Mouse (Mus musculus): ENCODE data around the gene AC161166.1.
A peak's percentile ranks its signal among the peaks of the same experiment; 100 is the strongest.

The AC161166.1 gene

DNA sequence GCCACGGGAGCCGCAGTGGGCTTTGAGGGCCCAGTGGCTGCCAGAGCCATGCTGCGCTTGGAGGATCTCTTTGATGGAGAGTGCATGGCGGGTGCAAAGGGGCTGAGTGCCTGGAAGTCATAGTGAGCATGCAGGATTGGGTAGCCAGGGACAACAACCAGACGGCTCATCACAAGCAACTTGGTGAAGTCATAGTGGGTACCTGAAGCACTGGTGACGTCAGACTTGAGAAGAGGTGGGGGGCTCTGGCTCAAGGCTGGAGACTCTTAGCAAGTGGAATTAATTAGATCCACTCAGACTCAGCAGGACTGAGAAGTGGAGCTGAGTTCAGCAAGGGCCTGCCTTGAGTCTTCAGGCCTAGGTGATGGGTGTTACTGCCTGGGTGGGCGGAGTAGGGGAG lies at the start of gene AC161166.1:
AC161166.1 (minus strand) TSS at position 101 of the 400 bp plus-strand sequence.
- DNase-seq (ENCODE audit: low spot score in 2 of 2): no peak

DNA sequence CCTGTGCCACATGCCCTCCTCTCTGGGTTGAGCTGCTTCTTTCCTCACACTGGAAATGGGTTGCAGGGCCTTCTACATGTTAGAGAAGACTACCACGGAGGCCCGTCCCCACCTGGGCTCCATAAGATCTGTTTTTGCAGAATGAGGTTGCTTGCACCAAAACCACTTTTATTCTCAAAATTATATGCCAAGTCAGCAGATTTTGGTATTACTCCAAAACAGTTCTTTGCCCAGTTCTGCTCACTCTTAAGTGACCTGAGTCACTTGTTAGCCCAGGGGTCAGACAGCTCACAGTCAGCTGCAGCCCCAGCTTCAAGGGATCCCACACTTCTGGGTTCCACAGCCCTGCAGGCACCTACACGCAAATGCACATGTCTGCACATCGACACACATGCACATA lies 49.2 kb upstream of the AC161166.1 start:
- no peak for DNase-seq (ENCODE audit: low spot score in 2 of 2)

DNA sequence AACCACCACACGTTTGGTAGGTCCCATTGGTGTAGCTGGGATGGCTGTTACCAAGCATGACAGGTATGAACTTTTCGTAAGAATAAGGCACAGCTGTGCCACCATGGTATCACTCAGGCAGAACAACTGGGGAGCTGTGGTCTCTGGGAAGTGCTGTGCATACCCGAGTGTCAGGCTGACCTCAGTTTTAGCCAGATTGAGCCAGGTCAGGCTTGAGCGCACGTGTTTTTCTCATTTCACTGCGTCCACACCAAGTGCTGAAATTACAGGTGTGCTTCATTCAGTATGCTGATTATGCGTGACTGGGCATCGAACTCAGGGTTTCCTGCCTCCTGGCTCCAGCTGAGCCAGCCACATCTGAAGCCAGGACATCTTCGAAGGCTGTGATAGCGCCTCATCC lies 43.5 kb upstream of the AC161166.1 start:
- DNase-seq (ENCODE audit: low spot score in 2 of 2): no peak

DNA sequence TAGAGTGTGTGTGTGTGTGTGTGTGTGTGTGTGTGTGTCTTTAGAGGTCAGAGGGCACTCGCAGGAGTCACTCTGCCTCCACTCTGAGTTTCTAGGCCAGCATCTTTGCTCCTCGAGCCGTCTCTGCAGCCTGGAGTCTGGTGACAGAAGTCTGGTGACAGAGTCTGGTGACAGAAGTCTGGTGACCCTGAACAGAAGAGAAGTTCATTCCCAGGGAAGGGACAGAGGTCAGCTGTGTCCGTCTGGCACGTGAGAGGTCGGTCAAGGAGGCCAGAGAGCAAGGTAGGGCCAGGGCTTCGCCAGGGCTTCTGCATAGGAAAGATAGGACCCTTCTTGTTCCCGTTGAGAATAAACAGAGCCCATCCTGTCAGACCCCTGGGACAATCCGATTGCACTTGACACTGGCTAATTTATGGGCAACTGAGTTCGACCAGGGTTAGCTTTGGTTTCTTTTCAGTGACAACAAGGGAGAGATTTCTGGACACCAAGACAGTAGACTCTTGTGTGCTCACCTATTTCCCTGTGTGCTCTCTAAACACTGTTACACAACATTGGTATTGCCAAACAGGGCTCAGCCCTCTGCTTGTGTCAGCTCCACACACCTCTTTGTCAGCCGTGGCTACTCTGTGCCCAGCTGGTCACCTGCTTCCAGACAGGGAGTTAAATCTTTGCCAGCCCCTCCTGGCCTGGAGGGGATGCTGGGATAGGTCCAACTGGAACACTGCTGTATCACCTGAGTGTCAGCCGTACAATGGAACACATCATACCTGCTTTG lies 39.9 kb upstream of the AC161166.1 start:
- DNase-seq (ENCODE audit: low spot score in 2 of 2): no peak

DNA sequence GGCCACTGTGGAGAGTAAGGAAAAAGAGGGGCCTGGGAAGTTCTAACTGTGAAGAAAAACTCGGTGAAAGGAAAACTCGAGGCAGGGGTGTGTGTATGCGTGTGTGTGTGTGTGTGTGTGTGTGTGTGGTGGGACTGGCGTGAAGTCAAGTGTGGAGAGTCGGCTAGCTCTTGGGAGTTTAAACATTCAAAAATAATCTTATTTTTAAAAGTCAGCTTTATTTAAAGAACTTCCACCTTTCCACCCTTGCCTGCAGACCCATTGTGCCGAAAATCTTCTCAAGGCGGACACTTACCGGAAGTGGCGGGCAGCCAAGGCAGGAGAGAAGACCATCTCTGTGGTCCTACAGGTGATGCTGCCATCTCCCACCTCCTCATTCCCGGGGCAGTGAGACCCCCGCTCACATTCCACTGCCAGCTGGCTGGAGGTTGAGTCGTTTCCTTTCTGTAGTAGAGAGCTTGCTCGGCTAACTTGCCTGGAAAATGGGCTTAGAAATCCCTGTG lies 35.3 kb upstream of the AC161166.1 start:
- no peak for DNase-seq (ENCODE audit: low spot score in 2 of 2)

DNA sequence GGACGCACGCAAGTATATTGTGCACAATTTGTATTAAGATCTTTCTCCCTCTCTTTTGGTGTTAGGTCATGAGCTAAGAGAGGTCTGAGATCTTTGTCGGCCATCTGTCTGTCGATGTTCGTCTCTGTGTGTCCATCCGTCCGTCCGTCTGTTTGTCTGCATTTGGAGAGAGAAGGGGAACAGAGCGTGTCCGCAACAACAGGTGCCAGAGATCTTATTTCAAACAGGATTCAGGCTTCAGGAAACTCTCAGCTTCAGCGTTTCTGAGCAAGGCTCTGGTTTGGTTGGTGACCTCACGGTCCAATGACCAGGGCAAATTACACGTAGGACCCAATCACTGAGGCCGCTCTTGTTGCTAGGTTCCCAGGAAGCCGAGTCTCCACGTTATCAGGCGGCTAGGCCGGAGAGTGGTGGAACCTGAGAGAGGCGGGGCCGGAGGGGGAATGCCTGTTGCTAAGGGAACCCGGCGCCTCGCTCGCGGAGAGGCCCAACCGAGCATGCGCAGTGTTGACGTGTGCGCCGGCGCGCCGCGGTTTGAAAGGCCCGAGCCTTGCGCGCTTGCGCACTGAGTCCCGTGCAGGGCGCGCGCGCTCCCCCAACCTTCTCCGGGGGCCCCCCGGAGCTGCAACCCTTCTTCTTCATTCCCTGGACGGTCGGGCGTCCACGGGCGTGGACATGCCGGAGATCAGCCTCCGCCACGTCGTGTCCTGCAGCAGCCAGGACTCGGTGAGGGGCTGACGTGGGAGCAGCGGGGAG lies 34.6 kb upstream of the AC161166.1 start:
- peak; percentile 95 to 98 for DNase-seq (ENCODE audit: low spot score in 2 of 2)

DNA sequence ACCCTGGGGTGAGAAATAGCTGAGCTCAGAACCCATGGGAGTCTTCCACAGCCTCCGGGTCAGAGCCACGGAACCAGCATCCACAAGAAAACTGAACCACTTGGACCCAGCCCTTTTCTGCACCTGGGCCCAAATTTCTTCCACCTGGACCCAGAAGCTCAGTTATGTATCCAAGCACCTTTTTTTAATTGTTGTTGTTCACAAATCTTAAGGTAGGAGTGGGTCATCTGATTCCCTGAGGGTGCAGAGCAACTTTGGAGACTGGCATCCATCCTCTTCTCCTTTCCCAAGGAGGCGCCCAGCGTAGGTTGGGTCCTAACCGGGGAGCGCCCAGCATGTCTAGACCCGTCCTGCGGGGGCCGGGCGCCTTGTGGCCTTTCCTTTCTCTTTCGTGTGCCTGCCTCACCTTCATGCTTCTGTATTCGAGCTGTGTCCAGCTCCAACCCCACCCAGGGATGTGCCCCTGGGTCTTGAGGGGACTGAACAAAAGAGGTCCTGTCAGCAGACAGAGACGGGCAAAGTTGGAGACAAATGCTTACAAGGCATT lies 33.9 kb upstream of the AC161166.1 start, which contains the start of the genes Pinlyp and Xrcc1:
Pinlyp (minus strand) TSS at position 51 of the 547 bp plus-strand sequence.
Xrcc1 (plus strand) TSS at position 222 of the 547 bp plus-strand sequence.
- DNase-seq (ENCODE audit: low spot score in 2 of 2): no peak

DNA sequence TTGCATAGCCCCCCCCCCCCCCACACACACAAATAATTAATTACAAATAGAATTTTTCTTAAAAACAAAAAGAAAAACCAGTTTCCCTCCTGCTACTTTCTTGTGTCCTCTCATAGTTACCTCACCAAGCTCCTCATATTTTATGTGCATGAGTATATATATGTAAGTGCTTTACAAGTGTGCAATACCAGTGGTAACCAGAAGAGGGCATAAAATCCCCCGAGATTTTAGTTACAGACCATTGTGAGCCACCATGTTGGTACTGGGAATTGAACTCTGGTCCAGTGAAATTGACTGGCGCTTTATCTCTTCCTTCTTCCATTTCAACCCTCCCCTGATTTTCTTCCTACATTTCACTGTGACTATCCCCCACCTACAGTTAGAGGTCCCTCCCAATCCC lies 32.3 kb upstream of the AC161166.1 start:
- no peak for DNase-seq (ENCODE audit: low spot score in 2 of 2)

DNA sequence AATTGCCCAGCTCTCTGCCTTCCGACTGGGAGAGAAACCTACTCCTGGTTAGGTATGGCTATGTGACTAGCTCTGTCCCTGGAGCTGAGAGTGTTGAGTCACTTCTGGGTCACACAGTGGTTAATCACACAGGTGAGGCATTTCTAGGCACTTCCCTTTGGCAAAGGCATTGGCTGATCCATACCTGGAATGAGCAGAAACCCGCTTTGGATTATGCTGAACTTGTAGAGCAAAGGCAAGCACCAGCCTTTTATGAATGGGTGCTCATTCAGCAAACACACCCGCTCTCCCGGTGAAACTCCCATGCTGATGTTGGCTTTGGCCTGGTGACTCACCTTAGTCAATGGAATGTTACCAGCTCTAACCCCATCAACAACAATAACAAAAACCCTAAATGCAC lies 27.4 kb upstream of the AC161166.1 start:
- no peak for DNase-seq (ENCODE audit: low spot score in 2 of 2)

DNA sequence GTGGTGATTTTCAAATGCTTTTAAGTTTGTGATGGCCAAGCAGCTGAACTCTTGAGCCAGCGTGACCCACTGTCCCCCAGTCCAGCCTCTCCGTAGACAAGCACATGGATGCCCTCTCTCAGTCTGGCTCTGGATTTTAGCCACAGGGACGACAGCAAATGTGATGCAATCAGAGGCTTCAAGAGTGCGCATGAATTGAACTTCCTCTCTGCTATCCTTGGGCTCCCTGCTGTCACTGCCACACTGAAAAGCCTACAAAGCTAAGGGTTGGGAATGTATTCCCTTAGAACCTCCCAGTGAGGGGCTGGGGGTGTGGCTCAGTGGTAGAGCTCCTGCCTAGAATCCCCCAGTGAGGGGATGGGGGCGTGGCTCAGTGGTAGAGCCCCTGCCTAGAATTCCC lies 26.4 kb upstream of the AC161166.1 start:
- no peak for DNase-seq (ENCODE audit: low spot score in 2 of 2)

DNA sequence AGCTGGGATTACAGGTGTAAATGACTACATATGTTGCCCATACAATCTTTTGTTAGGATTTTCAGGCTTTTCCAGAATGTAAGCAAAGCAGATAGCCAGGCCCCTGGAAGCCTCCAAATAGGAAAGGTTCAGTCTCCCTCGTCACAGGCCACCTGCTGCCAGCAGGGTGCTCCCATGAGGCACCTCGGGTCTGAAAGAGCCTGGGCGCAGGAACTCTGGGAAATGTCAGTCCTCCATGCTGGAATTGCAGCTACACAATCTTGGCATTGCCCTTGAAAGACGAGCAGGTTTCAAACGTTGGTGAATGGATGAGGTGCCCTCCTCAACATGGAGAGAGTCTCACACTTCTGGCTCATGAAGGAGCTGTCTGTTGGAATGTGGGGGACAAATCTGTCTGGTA lies 25.9 kb upstream of the AC161166.1 start:
- no peak for DNase-seq (ENCODE audit: low spot score in 2 of 2)

DNA sequence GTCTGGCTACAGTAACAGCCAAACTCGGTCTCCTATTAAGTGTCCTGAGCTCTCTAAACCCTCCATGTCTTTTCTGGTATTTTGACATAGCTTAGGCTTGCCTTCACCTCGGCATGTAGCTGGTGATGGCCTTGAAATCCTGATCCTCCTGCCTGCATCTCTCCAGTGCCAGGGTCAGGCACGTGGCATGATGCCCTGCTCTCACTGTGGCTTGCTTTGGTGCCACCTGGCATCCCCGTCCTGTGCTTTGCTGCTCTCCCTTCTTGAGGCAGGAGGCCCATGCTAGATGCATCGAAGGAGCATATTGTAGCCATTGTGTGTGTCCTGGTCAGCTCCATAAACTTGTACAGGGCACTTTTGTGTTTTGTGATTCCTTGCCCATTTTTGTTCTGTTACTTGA lies 25.3 kb upstream of the AC161166.1 start:
- DNase-seq (ENCODE audit: low spot score in 2 of 2): no peak

DNA sequence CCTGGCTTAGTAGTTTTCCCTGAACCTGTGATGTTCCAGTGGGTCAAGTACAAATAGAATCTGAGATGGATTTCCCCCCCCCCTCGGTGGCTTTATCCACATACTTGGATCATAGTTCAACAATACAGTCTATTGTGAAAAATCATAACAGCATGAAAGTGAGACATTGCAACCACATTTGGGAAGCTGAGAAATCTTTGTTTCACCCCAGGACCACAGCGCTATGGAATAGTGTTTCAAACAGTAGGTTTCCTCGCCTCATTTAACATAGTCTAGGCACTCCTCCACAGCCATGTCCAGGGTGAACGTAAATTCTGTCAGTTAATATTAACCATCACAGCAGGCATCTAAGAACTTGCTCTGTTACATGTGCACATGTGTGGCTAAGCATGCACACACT lies 24.8 kb upstream of the AC161166.1 start:
- no peak for DNase-seq (ENCODE audit: low spot score in 2 of 2)

DNA sequence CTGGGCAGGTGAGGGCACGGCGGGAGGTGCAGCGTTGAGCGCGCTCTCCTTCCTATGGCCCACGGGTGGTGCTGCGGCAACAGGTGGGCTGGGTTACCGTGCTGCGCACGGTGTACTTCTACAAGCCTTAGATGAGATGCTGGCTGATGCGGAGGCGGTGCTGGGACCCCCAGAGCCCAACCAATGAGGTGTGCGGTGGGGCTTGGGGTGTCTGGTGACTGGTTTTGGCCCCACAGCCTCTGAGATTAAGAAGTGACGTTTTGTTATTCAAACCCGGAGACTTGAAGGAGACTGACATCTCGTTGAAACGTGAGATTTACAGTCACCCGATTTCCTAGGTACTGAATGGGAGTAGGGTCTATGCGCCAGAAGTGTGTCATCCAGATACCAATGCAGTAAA lies 22.0 kb upstream of the AC161166.1 start:
- DNase-seq (ENCODE audit: low spot score in 2 of 2): no peak

DNA sequence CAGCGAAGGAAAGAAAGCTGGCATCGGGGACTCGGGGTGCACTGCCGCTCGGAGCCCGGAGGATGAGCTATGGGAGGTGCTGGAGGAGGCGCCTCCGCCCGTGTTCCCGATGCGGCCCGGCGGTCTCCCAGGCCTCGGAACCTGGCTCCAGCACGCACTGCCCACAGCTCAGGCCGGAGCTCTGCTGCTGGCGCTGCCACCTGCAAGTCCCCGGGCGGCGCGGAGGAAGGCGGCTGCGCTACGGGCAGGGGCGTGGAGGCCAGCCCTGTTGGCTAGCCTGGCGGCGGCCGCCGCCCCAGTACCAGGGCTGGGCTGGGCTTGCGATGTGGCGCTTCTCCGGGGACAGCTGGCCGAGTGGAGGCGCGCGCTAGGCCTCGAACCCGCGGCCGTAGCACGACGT lies 21.6 kb upstream of the AC161166.1 start:
- DNase-seq (ENCODE audit: low spot score in 2 of 2): no peak

DNA sequence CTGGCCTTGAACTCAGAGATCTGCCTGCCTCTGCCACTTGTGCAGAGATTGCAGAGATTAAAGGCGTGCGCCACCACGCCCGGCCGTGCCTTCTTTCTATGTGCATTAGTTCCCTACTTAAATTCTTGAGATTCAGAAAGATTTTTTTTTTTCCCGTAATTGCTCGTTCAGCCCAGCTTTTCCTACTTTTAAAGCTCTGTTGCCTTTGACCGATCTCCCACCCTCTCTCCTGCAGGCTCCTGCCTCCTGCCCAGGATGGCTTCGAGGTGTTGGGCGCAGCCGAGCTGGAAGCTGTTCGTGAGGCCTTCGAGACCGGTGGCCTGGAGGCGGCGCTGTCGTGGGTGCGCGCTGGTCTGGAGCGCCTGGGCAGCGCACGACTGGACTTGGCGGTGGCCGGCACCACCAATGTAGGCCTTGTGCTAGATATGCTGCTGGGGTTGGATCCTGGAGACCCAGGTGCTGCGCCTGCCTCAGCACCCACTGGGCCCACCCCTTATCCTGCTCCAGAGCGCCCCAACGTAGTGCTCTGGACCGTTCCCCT lies 20.8 kb upstream of the AC161166.1 start:
- no peak for DNase-seq (ENCODE audit: low spot score in 2 of 2)

DNA sequence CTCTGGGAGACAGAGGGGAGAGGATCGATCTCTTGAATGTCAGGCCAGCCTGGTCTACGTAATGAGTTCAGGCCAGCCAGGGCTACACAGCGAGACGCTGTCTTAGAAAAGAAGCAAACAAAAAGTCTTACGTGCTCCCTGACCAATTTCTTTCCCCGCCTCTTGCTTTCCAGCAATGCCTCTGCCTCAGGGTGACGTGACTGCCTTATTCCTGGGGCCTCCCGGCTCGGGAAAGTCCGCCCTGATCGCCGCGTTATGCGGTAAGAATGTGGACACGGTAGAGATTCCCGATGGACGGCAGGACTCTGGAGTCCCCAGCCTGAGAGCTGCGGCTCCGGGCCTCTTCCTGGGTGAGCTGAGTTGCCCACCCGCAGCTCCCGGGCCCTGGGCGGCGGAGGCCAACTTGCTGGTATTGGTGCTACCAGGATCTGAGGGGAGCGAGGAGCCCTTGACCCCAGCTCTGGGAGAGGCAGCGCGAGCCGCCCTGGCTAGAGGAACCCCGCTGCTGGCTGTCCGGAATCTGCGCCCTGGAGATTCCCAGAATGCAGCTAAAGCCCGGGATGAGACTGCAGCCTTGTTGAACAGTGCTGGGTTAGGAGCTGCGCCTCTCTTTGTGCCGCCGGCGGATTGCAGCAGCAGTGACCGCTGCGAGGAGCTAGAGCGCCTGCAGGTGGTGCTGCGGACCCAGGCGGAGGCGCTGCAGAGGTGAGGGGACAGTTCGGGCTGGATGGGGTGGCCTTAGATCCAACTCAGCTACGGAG lies 19.1 kb upstream of the AC161166.1 start:
- DNase-seq (ENCODE audit: low spot score in 2 of 2): peak; percentile 56 to 72

DNA sequence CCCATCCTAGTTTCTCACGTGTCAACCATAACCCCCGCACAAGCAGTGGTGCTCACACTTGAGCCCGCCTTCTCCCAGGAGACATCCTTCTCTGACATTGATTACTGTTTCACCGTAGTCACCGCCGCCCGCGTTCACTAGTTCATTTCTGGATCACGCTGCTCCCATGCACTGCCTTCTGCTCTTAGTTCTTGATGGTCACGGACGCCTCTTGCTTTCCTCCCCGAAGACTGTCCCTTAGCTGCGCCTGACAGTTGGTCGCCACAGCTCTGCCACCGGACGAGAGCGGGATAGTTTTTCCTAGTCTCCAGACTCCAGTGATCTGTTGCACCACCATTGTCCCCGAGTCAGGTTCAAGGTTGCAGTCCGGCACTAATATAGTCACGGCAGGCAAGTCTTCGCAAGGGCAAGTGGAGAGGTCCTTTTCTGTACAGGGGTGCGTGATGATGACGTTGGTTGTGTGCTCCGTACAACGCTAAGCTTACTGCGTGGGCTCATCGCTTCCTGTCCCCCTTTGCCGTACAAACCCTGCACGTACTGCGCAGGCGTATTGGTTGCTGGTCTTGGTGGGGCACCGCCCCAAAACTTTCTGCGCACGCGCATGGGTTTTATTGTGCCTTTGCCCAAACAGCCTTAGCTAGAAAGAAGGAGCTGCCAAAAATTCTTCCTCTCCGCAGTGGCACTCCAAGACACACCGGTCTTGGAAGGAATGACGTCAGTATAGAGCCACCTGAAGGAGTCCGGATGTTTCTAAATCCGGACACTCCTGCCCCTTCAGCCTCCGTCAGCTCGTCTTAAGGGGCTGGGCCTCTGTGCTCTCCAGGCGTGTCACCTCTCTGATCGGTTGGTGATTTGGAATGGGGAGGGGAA lies 18.0 kb upstream of the AC161166.1 start, which contains the start of gene Irgq:
Irgq (plus strand) TSS at position 628 of the 870 bp plus-strand sequence.
- peak; percentile 98 to 99 for DNase-seq (ENCODE audit: low spot score in 2 of 2)

DNA sequence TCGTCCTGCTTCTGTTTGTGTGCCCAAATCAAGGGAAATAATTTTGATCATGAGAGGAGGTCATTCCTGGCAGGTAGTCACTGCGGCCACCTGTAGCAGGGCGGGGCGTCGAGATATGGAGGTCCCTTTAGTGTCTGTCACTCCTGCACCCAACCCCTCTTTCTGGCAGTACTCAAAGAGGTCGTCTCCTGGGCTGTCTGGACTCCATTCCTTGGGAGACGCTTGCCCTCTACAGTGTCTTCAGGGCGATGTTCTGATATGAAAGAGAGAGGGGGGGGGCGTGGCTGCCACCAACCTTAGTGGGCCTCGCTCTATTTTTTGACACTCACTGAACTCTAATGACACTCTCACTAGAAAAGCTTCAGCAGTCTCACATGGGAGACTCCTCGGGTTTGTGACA lies 17.3 kb upstream of the AC161166.1 start:
- no peak for DNase-seq (ENCODE audit: low spot score in 2 of 2)

DNA sequence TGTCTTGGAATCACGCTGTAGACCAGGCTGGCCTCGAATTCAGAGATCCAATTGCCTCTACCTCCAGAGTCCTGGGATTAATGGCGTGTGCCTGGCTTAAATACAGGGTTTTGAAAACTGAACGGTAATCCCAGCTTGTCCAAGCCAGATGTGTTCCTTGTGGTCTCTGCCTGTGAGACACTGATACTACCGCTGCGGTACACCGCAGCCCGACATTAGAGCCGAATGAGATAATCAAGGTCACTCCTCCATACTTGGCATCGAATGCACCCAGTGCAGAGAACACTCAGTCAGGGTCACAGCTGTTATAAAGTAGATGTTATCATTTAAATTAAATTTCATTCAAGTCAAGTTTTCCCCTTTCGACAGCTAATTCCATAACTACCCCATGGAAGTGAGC lies 16.6 kb upstream of the AC161166.1 start:
- no peak for DNase-seq (ENCODE audit: low spot score in 2 of 2)
